Mouse (Mus musculus) left cerebral cortex, adult 11 months (tissue): ENCODE data around the gene Cyp4a32.
"Not testable (repeated sequence)": the region's sequence is repeated elsewhere in the genome, so short reads cannot be mapped to it uniquely, and the experiment has no call there.

ENCODE experiments used
- DNase-seq: peaks from one replicate; pipeline ENCODE4 v3.0.0; 2022; ENCODE audit warnings: low spot score

The Cyp4a32 gene

DNA sequence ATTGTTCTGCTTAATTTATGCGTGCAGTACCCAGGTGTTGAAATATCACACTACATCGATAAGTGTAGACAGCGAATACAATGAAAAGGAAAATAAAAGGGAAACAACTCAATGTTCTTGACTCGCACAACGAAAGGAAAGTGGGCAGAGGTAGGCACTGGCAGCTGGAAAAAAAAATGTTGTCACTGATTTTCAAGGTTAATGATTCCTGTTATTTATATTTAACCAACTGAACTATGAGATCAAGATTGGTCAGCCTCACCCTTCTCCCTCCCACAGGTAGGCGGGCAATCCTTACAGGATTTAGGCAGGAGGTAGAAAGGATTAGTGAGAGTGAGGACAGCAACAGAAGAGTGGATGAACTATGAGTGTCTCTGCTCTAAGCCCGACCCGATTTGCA is at the start of gene Cyp4a32:
TSS of gene Cyp4a32 (plus strand) at position 359 of the 400 bp plus-strand sequence.
- not testable (repeated sequence) for DNase-seq

DNA sequence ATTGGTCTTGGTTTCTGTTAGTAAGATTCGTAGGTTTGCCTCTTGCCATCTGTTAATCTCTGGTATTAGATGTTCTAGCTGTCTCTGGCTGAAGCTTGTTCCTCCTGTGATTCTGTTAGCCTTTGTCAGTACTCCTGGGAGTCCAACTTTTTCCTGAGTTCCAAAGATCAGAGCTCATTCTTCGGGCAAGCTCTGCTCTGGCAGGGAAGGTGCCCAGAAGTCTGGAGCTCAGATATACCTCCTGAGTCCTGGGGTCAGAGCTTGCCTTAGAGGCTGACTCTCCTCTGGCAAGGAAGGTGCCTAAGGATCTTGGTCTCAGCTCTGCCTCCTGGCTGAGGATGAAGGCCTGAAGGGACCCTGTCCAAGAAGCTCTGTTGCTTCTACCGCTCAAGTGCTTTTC is 48.0 kb upstream of the Cyp4a32 start:
- DNase-seq: no peak

DNA sequence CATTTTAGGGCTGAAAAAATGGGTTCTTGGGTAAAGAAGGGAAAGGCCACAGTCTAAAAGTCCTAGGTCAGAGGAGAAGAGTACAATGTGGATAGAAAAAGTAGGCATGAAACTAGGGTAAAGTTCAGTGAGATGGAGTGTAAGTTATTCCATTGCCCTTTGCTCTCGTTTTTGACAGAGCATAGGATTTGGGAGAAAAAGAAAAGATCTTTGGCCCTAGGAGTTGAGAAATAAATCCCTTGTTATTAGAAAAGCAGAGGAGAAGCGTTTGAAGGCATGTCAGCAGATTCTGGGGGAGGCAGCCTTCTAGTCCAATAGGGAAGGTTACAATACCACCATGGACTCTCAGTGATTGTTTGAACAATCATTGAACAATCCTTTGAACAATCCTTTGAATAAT is 45.3 kb upstream of the Cyp4a32 start:
- DNase-seq: no peak

- no peak for DNase-seq
Observed at GRCm38 (mm10) chr4:115557861-115558561, 42.8 kb upstream of the Cyp4a32 start.

- not testable (repeated sequence) for DNase-seq
Observed at GRCm38 (mm10) chr4:115561236-115561635, 39.5 kb upstream of the Cyp4a32 start.

DNA sequence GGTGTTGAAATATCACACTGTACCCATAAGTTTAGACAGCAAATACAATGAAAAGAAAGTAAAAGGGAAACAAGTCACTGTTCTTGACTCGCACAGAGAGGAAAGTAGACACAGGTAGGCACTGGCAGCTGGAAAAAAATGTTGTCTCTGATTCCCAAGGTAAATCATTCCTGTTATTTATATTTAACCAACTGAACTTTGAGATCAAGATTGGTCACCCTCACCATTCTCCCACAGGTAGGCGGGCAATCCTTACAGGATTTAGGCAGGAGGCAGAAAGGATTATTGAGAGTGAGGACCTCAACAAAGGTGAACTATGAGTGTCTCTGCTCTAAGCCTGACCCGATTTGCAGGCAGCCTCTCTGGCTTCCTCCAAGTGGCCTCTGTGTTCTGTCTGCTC is 37.4 kb upstream of the Cyp4a32 start, which contains the start of gene Cyp4a31:
TSS of gene Cyp4a31 (plus strand) at position 249 of the 400 bp plus-strand sequence.
- no peak for DNase-seq

- DNase-seq: not testable (repeated sequence)
Observed at GRCm38 (mm10) chr4:115564469-115565225, 36.1 kb upstream of the Cyp4a32 start.

GRCm38 (mm10) chr4:115575255-115575654 is 25.5 kb upstream of the Cyp4a32 start:
- no peak for DNase-seq

- no peak for DNase-seq
Observed at GRCm38 (mm10) chr4:115575776-115576175, 25.0 kb upstream of the Cyp4a32 start.

- DNase-seq: no peak
Observed at GRCm38 (mm10) chr4:115583036-115583435, 17.7 kb upstream of the Cyp4a32 start.

DNA sequence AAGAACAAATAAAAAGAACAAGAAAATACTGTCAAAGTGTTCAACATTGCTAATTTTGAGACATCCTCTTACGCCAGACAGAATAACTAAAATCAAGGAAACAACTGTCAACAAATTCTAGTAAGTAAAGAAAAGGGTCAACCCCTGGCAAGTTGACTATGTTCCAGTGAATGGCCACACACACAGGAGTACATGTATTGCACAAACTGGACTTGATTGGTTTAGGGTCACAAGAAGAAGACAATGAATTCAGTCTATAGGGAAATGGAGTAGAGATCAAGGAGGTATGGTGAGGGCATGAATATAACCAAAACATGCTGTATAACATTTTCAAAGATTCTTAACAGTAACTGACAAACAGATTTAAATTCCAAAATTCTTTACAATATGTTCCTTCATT is 4.4 kb upstream of the Cyp4a32 start:
- DNase-seq: no peak

GRCm38 (mm10) chr4:115596824-115597336 is 3.9 kb upstream of the Cyp4a32 start:
- DNase-seq: no peak

- DNase-seq: no peak
Observed at GRCm38 (mm10) chr4:115614005-115614404, 13.2 kb downstream of the Cyp4a32 start.

DNA sequence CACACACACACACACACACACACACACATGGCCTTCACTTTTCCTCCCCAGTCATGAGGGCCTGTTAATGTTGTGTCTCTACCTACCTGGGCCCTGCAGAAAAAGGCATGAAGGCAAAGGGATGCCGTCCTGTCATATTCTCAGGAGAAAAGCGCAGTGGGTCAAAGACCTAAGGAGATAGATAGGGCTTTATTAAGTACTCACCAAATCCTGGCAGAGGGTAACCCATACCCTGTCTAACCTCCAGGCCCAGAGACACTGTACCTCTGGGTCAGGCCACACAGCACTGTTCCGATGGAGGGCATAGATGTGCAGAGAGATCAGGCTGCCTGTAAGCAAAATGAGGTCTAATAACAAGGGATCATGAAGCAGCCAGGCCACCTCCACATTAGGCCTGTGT is 24.8 kb downstream of the Cyp4a32 start:
- DNase-seq: not testable (repeated sequence)

DNA sequence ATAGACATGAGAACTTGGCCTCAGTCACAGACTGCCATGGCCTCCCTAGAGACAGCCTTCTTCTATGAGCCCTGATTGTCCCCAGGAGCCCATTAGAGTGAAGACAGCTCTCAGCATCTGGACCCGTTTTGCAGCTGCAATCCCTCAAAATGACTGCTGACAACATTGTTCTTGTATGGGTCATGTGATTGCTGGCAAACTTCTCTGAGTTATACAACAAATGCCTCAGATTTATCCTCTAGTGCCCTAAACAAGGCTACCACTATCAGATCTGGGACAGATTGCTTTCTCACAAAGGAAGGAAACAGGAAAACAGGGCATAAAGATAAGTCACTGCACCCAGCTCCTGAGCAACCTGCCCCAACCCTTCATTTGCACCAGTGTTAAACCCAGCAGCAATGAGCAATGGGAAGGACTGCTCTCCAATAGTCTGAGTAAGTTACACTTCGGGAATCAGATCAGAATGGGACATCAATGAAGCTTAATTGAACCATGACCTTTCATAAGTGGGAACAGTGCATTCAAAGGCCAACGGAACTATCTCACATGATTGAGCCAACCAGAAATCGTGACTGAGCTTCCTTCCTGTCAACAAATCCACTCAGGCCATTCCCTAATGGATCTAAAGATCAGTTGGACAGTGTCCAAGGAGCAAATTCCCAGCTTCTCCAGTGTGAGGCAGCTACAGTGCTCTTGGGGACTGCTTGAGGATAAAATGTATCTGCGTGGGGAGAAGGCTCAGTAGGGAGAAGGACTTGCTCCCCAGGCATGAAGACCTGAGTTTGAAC is 42.4 kb downstream of the Cyp4a32 start:
- no peak for DNase-seq

- no peak for DNase-seq
Observed at GRCm38 (mm10) chr4:115645371-115645770, 44.6 kb downstream of the Cyp4a32 start.

GRCm38 (mm10) chr4:115647580-115647979 is 46.8 kb downstream of the Cyp4a32 start, which contains the start of gene Cyp4b1:
Gene Cyp4b1 (minus strand): TSS chr4:115647723.
- no peak for DNase-seq

- DNase-seq: no peak
Observed at GRCm38 (mm10) chr4:115648752-115649151, 48.0 kb downstream of the Cyp4a32 start.

DNA sequence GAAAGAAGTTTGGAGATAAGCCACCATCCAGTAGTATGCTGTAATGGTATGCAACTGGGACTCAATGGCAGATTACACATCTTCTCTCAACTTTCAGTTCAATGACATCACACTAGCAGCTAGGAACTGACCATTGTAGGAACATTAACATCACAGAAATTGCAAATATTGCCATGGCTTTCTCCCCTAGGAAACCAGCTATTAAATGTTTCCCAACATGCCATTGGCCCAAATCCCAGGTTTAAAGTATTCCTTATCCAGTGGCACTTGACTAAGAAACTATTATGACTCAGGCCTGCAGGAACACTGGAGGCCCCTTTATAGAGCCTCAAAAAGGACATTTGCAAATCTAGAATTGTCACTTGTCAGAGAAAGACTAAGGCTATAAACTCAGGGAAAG is 48.6 kb downstream of the Cyp4a32 start:
- no peak for DNase-seq

- peak; percentile 34 for DNase-seq
Observed at GRCm38 (mm10) chr4:115650866-115651265, 50.1 kb downstream of the Cyp4a32 start.

DNA sequence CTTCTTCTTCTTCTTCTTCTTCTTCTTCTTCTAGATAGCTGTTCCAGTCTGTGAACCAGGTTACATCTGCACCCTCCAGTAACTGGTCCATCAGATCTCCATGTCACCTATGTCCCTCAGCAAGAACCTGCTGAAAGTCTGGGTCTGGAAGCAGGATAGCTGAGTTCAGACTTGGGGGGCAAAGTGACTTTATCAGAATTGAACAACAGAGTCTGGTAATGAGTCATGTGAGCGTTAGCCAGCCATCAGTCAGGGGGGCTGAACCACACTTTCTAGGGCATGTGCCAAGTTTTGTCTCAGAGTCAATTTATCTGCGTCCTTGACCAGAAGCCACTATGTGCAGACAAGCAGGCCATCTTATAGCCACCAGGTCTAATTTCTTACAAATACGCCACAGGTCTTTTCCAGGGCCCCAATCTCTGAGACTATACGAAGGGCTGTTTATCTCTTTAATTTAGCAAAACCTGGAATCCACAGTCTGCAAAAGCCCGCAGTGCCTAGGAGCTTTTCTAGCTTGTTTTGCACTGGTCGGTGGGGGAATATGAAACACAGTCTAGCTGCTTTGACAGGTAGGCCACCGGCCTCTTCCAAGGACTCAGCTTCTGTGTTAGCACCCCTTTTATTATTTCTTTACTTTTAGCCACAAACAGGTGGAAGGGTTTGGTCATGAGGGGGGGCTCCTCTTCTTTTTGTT is 55.2 kb downstream of the Cyp4a32 start:
- not testable (repeated sequence) for DNase-seq

DNA sequence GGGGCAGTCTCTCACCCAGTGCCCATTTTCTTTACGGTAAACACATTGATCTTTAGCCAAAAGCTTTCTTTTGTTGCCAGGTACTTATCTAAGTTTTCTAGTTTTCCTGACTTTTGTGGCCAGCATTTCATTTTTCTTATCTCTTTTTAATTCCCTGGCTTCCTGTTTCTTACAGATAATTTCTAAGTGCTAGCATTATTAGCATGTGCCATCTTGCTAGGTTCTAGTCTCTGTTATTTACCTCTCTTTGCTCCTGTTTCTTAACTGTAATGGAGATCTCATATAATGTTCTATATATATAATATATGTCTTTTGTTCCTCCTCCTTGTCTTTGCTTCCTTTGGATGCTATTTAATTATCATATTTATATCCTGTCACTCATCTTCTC is 55.8 kb downstream of the Cyp4a32 start:
- not testable (repeated sequence) for DNase-seq
